Mouse (Mus musculus) CH12.LX (cell line): ENCODE measurements around the gene Cpne8. TPM values are rescaled to one million over a fixed set of nuclear protein-coding genes. Genes with fewer than 3 reads are reported as not detected.

Experiments used
- DNase-seq: peaks from one replicate; pipeline ENCODE4 v3.0.0-alpha.2; 2013; ENCODE audit errors: extremely low read depth
- H3K27ac ChIP-seq: 2 replicates; pipeline ENCODE4 v1.5.1; 2012; ENCODE audit warnings: low read depth, mild to moderate bottlenecking, control low read depth, moderate library complexity; ENCODE audit not compliant: insufficient read depth
- H3K27me3 ChIP-seq: replicated peaks from 2 replicates; pipeline ENCODE3; 2012; ENCODE audit warnings: inconsistent platforms
- H3K36me3 ChIP-seq, 2 experiments: replicated peaks in 1 of 2; 2 replicates each; pipeline versions ENCODE3 to v1.6.1; 2012; ENCODE audit warnings: inconsistent platforms in 1 of 2, low read length in 1 of 2, mild to moderate bottlenecking in 1 of 2, mixed read lengths in 1 of 2, moderate library complexity in 1 of 2; ENCODE audit not compliant: control insufficient read depth in 1 of 2, insufficient read depth in 1 of 2
- H3K4me1 ChIP-seq, 2 experiments: 2 replicates each; pipeline ENCODE4 v1.6.1; 2012; ENCODE audit warnings: inconsistent platforms in 1 of 2, moderate library complexity in 1 of 2; ENCODE audit not compliant: insufficient read depth in 2 of 2, control insufficient read depth in 1 of 2
- H3K4me2 ChIP-seq: 2 replicates; pipeline ENCODE4 v1.6.1; 2012; ENCODE audit warnings: low read depth, mild to moderate bottlenecking, control low read depth; ENCODE audit not compliant: poor library complexity, insufficient read depth, severe bottlenecking
- H3K4me3 ChIP-seq, 3 experiments: fragments of 150-350 bp in 1 of 3; sonication (generic) in 1 of 3; replicated peaks in 1 of 3; 2 replicates each; pipeline versions ENCODE3 to v1.5.1; 2011 to 2012; ENCODE audit warnings: low read depth in 2 of 3, low read length in 2 of 3, mild to moderate bottlenecking in 2 of 3, moderate library complexity in 2 of 3, control low read depth in 1 of 3, improper control_type of control experiment in 1 of 3, inconsistent platforms in 1 of 3, mixed read lengths in 1 of 3; ENCODE audit not compliant: poor library complexity in 1 of 3
- H3K79me2 ChIP-seq: replicated peaks from 2 replicates; pipeline ENCODE4 v1.6.1; 2012; ENCODE audit warnings: mild to moderate bottlenecking, moderate library complexity; ENCODE audit not compliant: control insufficient read depth, poor library complexity, insufficient read depth, severe bottlenecking; ENCODE audit errors: extremely low read depth
- H3K9ac ChIP-seq: 2 replicates; pipeline ENCODE4 v1.6.1; 2012; ENCODE audit warnings: low read depth, mild to moderate bottlenecking, control low read depth, moderate library complexity; ENCODE audit not compliant: insufficient read depth
- H3K9me3 ChIP-seq: replicated peaks from 2 replicates; pipeline ENCODE3; 2012; ENCODE audit warnings: low read length, inconsistent platforms, mixed read lengths
- CHD1 ChIP-seq: IDR thresholded peaks from 2 replicates; pipeline ENCODE4 v1.6.1; 2012; ENCODE audit warnings: low read depth, low read length, improper control_type of control experiment, inconsistent platforms
- EP300 ChIP-seq: IDR thresholded peaks from 2 replicates; pipeline ENCODE4 v1.6.1; 2011; ENCODE audit warnings: low read length, improper control_type of control experiment
- JUN ChIP-seq: IDR thresholded peaks from 2 replicates; pipeline ENCODE4 v1.6.1; 2011; ENCODE audit warnings: low read depth, mild to moderate bottlenecking, low read length, improper control_type of control experiment, moderate library complexity; ENCODE audit not compliant: insufficient read depth
- JUND ChIP-seq: conservative IDR thresholded peaks from 2 replicates; pipeline ENCODE4 v1.6.1; 2011; ENCODE audit warnings: low read depth, low read length, improper control_type of control experiment
- MAX ChIP-seq: IDR thresholded peaks from 2 replicates; pipeline ENCODE4 v1.6.1; 2011; ENCODE audit warnings: low read length, improper control_type of control experiment
- MEF2A ChIP-seq: IDR thresholded peaks from 2 replicates; pipeline ENCODE4 v1.6.1; 2014; ENCODE audit warnings: low read depth, mild to moderate bottlenecking, inconsistent platforms, low read length, improper control_type of control experiment, borderline replicate concordance
- MYC ChIP-seq: IDR thresholded peaks from 2 replicates; pipeline ENCODE4 v1.6.1; 2011; ENCODE audit warnings: low read depth, mild to moderate bottlenecking, improper control_type of control experiment, low read length
- NELFE ChIP-seq: IDR thresholded peaks from 2 replicates; pipeline ENCODE4 v1.6.1; 2011; ENCODE audit warnings: low read depth, low read length, improper control_type of control experiment
- PAX5 ChIP-seq: IDR thresholded peaks from 2 replicates; pipeline ENCODE4 v1.6.1; 2012; ENCODE audit warnings: low read length, inconsistent platforms, mixed read lengths
- UBTF ChIP-seq: IDR thresholded peaks from 2 replicates; pipeline ENCODE4 v1.6.1; 2012; ENCODE audit warnings: low read depth, mild to moderate bottlenecking, inconsistent platforms, low read length, improper control_type of control experiment, moderate library complexity
- dilution Hi-C: fragments of 300-500 bp; cut with MboI; formaldehyde crosslinking; loops from 2 replicates; pipeline ENCODE4 v1.14.3; 2020; ENCODE audit warnings: low sequenced_read_pairs; ENCODE audit not compliant: extremely low pct_unique_long_range_greater_than_20kb, extremely low pct_ligation_motif_present
- in situ Hi-C: fragments of 300-500 bp; cut with MboI; formaldehyde crosslinking; loops from 3 replicates; pipeline ENCODE4 v1.14.3; 2019; ENCODE audit warnings: low sequenced_read_pairs, low pct_ligation_motif_present, low pct_unique_long_range_greater_than_20kb, mixed read lengths
- polyA plus RNA-seq: library from polyadenylated mRNA; unstranded; fragments of >175 nt; gene quantifications from 2 replicates; pipeline ENCODE4 v1.2.1, GENCODE M21; 2012; ENCODE audit warnings: low read depth; ENCODE audit not compliant: insufficient read length
- total RNA-seq, 2 experiments: library from RNA; depleted of rRNA; stranded (reverse); fragments of 300-350 nt in 1 of 2; fragments of >200 nt in 1 of 2; gene quantifications; 2 replicates each; pipeline ENCODE4 v1.2.3; 2012 to 2014

Gene Cpne8
- total and polyA plus RNA-seq, 3 experiments = 0.66 to 7.1 (median 1.2) TPM

GRCm38 (mm10) chr15:90446076-90446475, 233.2 kb downstream of the Cpne8 start:
- Histone ChIP-seq H3K4me2 (no peak overlapping the region), H3K4me3 (no peak overlapping the region), H3K4me1 (no peaks in the 10 kb centered on the region), H3K27ac (no peak overlapping the region)
- in situ Hi-C loops = no loop called here
- TF ChIP-seq JUND = no peak
- TF ChIP-seq EP300 = no peak
- no peak for TF ChIP-seq MYC
- TF ChIP-seq UBTF = no peak
- no peak for TF ChIP-seq MAX
- no peak for TF ChIP-seq MEF2A
- no peak for TF ChIP-seq CHD1
- TF ChIP-seq JUN = no peak
- no peak for TF ChIP-seq PAX5
- TF ChIP-seq NELFE = no peak
- TF ChIP-seq, all 38 proteins: peak for 0
- Histone ChIP-seq H3K9ac (no peak overlapping the region), H3K9me3 (peaks cover 42% of the 10 kb centered on the region), H3K36me3 (no peaks in the 10 kb centered on the region), H3K27me3 (no peaks in the 10 kb centered on the region), H3K79me2 (no peaks in the 10 kb centered on the region)
- no peak for DNase-seq
- dilution Hi-C loops = no loop called here
